Mouse (Mus musculus): ENCODE data around the gene Inca1. TPM values are rescaled to one million over a fixed set of nuclear protein-coding genes. Genes with fewer than 3 reads are reported as not detected.
A peak's percentile ranks its signal among the peaks of the same experiment; 100 is the strongest.

Gene Inca1
- total RNA-seq, 2 experiments from 2014 or later = 1.8 to 3.0 TPM

- Histone ChIP-seq H3K4me3 (peak overlapping the region; percentile 79), H3K27ac (peak overlapping the region; percentile 99)
- intact Hi-C loops (cut with DNase I) = loop anchor here (1.0 to 2.0 kb wide), 2 partner anchors 12 to 54 kb away; partner anchors contain the start of genes Camta2, Rnf167 and Slc25a11
- peak; percentile 55 to 58 for DNase-seq (ENCODE audit: extremely low spot score in 1 of 2, low spot score in 2 of 2)
- TF ChIP-seq CTCF (IDR thresholded peaks at IDR 0.05) = no peak
Measured at GRCm38 (mm10) chr11:70700613-70701012, 658 bp upstream of the Inca1 start.

GRCm38 (mm10) chr11:70699051-70699450, 904 bp downstream of the Inca1 start:
- TF ChIP-seq CTCF (IDR thresholded peaks at IDR 0.05) = no peak
- intact Hi-C loops (cut with DNase I) = no loop called here
- no peak overlapping the region for H3K27ac ChIP-seq
- DNase-seq (ENCODE audit: extremely low spot score in 1 of 2, low spot score in 2 of 2) = no peak
- no peak overlapping the region for H3K4me3 ChIP-seq

DNA sequence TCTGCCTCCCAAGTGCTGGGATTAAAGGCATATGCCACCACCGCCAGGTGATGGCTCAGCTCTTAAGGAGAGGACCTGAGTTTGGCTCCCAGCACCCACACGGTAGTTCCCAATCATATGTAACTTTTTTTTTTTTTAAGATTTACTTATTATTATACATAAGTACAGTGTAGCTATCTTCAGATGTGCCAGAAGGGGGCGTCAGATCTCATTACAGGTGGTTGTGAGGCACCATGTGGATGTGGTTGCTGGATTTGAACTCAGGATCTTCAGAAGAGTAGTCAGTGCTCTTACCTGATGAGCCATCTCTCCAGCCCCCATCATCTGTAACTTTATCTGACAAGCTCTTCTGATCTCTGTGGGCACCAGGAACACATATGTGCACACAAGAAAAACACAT, 2.6 kb downstream of the Inca1 start:
- H3K27ac ChIP-seq = no peak overlapping the region
- TF ChIP-seq CTCF (IDR thresholded peaks at IDR 0.05) = no peak; the same call in 1 of the 2 replicates
- intact Hi-C loops (cut with DNase I) = no loop called here
- no peak overlapping the region for H3K4me3 ChIP-seq
- no peak for DNase-seq (ENCODE audit: extremely low spot score in 1 of 2, low spot score in 2 of 2)

DNA sequence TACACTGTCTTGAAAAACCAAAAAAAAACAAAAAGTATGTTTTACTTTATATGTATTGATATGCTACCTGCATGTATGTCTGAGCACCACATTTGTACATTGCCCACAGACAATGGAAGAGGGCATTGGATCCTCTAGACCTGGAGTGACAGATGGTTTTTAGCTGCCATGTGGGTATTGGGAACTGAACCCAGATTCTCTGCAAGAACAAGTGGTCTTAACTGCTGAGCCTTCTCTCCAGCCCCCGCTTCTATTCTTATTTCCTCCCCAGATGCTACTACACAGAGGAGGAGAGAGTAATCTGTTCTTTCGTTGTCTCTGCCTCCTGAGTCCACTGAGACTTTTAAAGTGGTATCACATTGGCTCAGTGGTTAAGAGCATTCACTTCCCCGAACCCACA, 6.5 kb downstream of the Inca1 start:
- no peak for TF ChIP-seq CTCF (IDR thresholded peaks at IDR 0.05)
- intact Hi-C loops (cut with DNase I) = no loop called here
- Histone ChIP-seq H3K4me3 (no peak overlapping the region), H3K27ac (no peak overlapping the region)
- DNase-seq (ENCODE audit: extremely low spot score in 1 of 2, low spot score in 2 of 2) = no peak

DNA sequence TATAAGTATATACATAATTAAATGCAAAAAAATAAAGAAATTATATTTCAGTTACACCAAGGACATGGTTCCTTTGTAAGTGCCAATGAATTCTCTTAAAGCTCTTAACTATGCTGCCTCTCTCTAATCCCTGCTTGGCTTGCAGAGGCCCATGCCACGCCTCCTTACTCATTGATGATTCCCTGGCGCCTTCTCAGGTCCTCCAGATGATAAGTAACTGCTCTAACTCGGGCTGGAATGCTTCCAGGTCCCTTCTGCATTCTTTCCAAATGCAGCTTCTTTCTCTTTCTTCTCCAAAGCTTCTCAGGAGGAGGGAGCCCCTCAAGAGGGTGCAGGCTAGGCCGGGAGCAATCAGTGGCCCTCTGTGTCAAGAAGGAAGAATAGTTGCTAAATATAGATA, 10.4 kb downstream of the Inca1 start:
- no peak overlapping the region for H3K4me3 ChIP-seq
- H3K27ac ChIP-seq = no peak overlapping the region
- TF ChIP-seq CTCF (IDR thresholded peaks at IDR 0.05) = no peak
- intact Hi-C loops (cut with DNase I) = no loop called here
- DNase-seq (ENCODE audit: extremely low spot score in 1 of 2, low spot score in 2 of 2) = no peak

GRCm38 (mm10) chr11:70688372-70688771, 11.6 kb downstream of the Inca1 start:
- Histone ChIP-seq H3K4me3 (peak overlapping the region; percentile 98), H3K27ac (peak overlapping the region; percentile 99)
- DNase-seq (ENCODE audit: extremely low spot score in 1 of 2, low spot score in 2 of 2) = no peak
- no peak for TF ChIP-seq CTCF (IDR thresholded peaks at IDR 0.05)
- intact Hi-C loops (cut with DNase I) = loop anchor here (1.0 kb wide), 1 partner anchor 12 kb away; the partner anchor contains the start of genes Inca1 and Kif1c

GRCm38 (mm10) chr11:70687601-70688199, 12.3 kb downstream of the Inca1 start, which contains the start of gene Camta2:
TSS of gene Camta2 (minus strand) at chr11:70688105.
- peak within 1 kb of the TSS; percentile 99 for H3K27ac ChIP-seq
- peak; percentile 86 to 89 for DNase-seq (ENCODE audit: extremely low spot score in 1 of 2, low spot score in 2 of 2)
- peak within 1 kb of the TSS; percentile 98 for H3K4me3 ChIP-seq
- intact Hi-C loops (cut with DNase I) = loop anchor here (1.0 kb wide), 1 partner anchor 13 kb away; the partner anchor contains the start of genes Inca1 and Kif1c
- peak; percentile 59 for TF ChIP-seq CTCF (IDR thresholded peaks at IDR 0.05)

DNA sequence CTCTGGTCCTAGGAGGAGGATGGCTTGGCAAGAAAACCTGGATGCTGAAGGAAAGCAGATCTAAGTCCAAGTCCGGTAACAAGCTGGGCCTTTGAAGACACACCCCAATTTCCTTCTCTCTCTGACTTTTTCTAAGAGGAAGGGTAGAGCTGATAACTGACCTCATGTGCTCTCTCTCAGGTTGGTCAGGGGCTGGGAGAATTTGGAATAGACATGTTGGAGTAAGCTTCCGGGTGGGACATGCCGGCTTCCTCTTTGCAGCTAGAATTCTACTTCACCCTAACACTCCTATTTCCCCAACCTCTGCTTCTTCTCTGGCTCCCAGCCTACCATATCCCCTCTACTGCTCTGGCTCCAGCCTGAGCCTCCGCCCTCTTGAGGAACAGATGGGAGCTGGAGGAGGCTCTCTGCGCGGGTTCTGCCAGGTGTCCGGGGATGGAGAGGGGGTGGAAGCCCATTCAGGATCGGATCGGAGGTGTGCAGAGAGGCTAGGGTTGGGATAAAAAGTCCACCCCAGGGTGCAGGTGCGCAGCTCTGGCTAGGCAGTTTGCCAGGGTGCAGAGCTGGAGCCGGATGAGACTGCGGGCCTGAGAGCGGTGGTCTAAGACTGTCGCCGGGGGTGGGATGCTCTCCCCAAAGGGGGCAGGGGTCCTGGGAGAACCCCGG, 12.9 kb downstream of the Inca1 start:
- H3K27ac ChIP-seq = peak overlapping the region; percentile 99
- intact Hi-C loops (cut with DNase I) = no loop called here
- H3K4me3 ChIP-seq = peak overlapping the region; percentile 98
- DNase-seq (ENCODE audit: extremely low spot score in 1 of 2, low spot score in 2 of 2) = peak; percentile 51 to 70
- TF ChIP-seq CTCF (IDR thresholded peaks at IDR 0.05) = no peak

DNA sequence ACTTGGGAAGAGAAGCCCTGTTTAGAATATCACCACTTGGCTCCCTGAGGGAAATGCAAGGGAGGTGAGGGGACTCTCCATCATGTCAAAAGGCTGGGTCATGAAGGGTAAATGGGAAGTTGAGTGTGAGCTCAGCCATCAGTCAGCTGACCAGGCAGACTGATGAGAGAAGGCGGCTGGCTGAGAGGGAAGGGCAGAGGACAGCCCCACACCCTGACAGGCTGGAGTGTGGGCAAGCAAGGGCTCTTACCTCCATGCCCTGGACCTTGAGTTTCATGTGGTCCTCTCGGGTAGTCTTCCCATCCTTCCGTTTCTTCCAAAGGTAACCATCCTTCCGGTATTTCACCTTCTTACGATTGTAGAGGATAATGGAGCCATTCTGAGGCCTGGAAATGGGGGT, 16.3 kb downstream of the Inca1 start:
- H3K4me3 ChIP-seq = no peak overlapping the region
- peak overlapping the region; percentile 28; the same call in 1 of the 2 replicates for H3K27ac ChIP-seq
- no peak for DNase-seq (ENCODE audit: extremely low spot score in 1 of 2, low spot score in 2 of 2)
- intact Hi-C loops (cut with DNase I) = no loop called here
- TF ChIP-seq CTCF (IDR thresholded peaks at IDR 0.05) = no peak

GRCm38 (mm10) chr11:70681897-70682581, 17.9 kb downstream of the Inca1 start:
- peak overlapping the region; percentile 47 for H3K27ac ChIP-seq
- peak; percentile 40 for TF ChIP-seq CTCF (IDR thresholded peaks at IDR 0.05)
- H3K4me3 ChIP-seq = no peak overlapping the region
- intact Hi-C loops (cut with DNase I) = no loop called here
- no peak for DNase-seq (ENCODE audit: extremely low spot score in 1 of 2, low spot score in 2 of 2)

DNA sequence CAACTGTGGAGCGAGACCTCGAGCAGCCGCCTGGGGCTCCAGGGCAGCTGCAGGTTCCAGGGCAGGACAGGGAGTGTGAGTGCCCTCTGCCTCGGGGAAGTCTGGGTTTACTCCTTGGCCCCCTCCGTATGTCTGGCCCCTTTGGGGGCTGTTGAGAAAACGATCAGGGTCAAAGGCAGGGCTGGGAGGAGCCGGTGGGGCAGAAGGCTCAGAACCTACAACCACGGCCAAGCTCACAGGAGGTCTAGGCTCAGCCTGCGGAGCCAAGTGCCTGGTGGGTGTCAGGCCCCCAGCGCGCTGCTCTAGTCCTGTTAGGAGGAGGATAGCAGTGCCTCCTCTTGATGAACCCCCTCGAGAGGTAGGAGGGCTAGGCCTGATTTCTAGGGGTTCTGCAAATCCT, 18.8 kb downstream of the Inca1 start:
- TF ChIP-seq CTCF (IDR thresholded peaks at IDR 0.05) = no peak
- Histone ChIP-seq H3K27ac (no peak overlapping the region), H3K4me3 (no peak overlapping the region)
- intact Hi-C loops (cut with DNase I) = no loop called here
- no peak for DNase-seq (ENCODE audit: extremely low spot score in 1 of 2, low spot score in 2 of 2)

- no peak overlapping the region for H3K27ac ChIP-seq
- DNase-seq (ENCODE audit: extremely low spot score in 1 of 2, low spot score in 2 of 2) = no peak
- no peak for TF ChIP-seq CTCF (IDR thresholded peaks at IDR 0.05)
- no peak overlapping the region for H3K4me3 ChIP-seq
- intact Hi-C loops (cut with DNase I) = no loop called here
Measured at GRCm38 (mm10) chr11:70679894-70680293, 20.1 kb downstream of the Inca1 start.

All from left cerebral cortex, adult 2 months (tissue).